Mouse (Mus musculus) limb, embryonic 12.5 days (tissue): ENCODE results near the gene Kif1a. TPM values are rescaled to one million over a fixed set of nuclear protein-coding genes. Genes with fewer than 3 reads are reported as not detected.
"Not testable (repeated sequence)": the region's sequence is repeated elsewhere in the genome, so short reads cannot be mapped to it uniquely, and the experiment has no call there.

ENCODE experiments used
- ATAC-seq: fragments of 200-750 bp; cut with Nextera tagmentation; 2 replicates; pipeline ENCODE4 v1.8.0; 2017; ENCODE audit warnings: low read depth, moderate TSS enrichment; ENCODE audit not compliant: insufficient number of reproducible peaks, insufficient read depth, low FRiP score, low TSS enrichment
- H3K27ac ChIP-seq: fragments of 300-500 bp; sonication (generic); 2 replicates; pipeline ENCODE4 v1.5.1; 2016; ENCODE audit warnings: mild to moderate bottlenecking, moderate library complexity
- H3K27me3 ChIP-seq: fragments of 300-500 bp; sonication (generic); 2 replicates; pipeline ENCODE4 v1.6.1; 2016; ENCODE audit warnings: mild to moderate bottlenecking, moderate library complexity
- H3K36me3 ChIP-seq: fragments of 300-500 bp; sonication (generic); 2 replicates; pipeline ENCODE4 v1.6.1; 2016; ENCODE audit warnings: mild to moderate bottlenecking, moderate library complexity
- H3K4me1 ChIP-seq: fragments of 300-500 bp; sonication (generic); replicated peaks from 2 replicates; pipeline ENCODE4 v1.6.1; 2016
- H3K4me2 ChIP-seq: fragments of 300-500 bp; sonication (generic); 2 replicates; pipeline ENCODE4 v1.6.1; 2016; ENCODE audit warnings: mild to moderate bottlenecking, moderate library complexity
- H3K4me3 ChIP-seq: fragments of 300-500 bp; sonication (generic); replicated peaks from 2 replicates; pipeline ENCODE4 v1.5.1; 2016; ENCODE audit warnings: mild to moderate bottlenecking
- H3K9ac ChIP-seq: fragments of 300-500 bp; sonication (generic); replicated peaks from 2 replicates; pipeline ENCODE4 v1.6.1; 2016; ENCODE audit warnings: mild to moderate bottlenecking, moderate library complexity
- H3K9me3 ChIP-seq: fragments of 300-500 bp; sonication (generic); 2 replicates; pipeline ENCODE4 v1.6.1; 2016; ENCODE audit warnings: mild to moderate bottlenecking, moderate library complexity
- WGBS: fragments of 180-500 bp; shearing (Covaris S2); methylation state at CpG from one replicate; pipeline ENCODE4 v1.1.7; 2016; 5-methylcytosine and 5-hydroxymethylcytosine counted together
- polyA plus RNA-seq: library from polyadenylated mRNA; unstranded; fragments of >200 nt; fragmentation: Nextera tagmentation; extraction: Ambion mirVana; gene quantifications from 2 replicates; pipeline ENCODE4 v1.2.1, GENCODE M21; 2016

The Kif1a gene
- polyA plus RNA-seq, 1 experiment from 2014 or later, result 10.3 TPM

DNA sequence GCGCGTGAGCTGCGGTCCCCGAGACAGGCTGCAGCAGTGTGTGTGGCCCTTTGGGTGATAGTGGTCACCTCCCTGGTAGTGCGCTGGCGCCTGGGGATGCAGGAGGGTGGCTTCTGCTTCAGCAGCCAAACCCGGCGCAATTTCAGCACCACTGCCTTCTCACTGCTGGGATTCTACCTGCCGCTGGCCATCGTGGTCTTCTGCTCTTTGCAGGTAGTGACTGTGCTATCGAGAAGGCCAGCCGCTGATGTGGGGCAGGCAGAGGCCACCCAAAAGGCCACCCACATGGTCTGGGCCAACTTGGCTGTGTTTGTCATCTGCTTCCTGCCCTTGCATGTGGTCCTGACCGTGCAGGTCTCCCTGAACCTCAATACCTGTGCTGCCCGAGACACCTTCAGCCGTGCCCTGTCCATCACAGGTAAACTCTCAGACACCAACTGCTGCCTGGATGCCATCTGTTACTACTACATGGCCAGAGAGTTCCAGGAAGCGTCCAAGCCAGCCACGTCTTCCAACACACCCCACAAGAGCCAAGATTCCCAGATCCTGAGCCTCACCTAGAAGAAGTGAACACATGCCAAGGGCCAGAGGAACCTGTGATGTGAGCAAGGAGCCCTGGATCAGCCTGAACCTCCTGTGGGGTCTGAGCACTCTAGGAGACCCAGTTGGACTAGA lies 118.7 kb downstream of the Kif1a start:
- peaks cover 14% of the 10 kb centered on the region; the same call in 1 of the 2 replicates for H3K27me3 ChIP-seq
- peaks cover 10% of the 10 kb centered on the region for H3K4me1 ChIP-seq
- H3K9me3 ChIP-seq, result no peaks in the 10 kb centered on the region
- WGBS, result 92% methylated on average over 17 of the region's 17 CpGs
- H3K27ac ChIP-seq, result no peak overlapping the region
- H3K4me3 ChIP-seq, result no peak overlapping the region
- H3K36me3 ChIP-seq, result no peaks in the 10 kb centered on the region
- no peak overlapping the region for H3K4me2 ChIP-seq
- no peak overlapping the region for H3K9ac ChIP-seq
- no peak for ATAC-seq

DNA sequence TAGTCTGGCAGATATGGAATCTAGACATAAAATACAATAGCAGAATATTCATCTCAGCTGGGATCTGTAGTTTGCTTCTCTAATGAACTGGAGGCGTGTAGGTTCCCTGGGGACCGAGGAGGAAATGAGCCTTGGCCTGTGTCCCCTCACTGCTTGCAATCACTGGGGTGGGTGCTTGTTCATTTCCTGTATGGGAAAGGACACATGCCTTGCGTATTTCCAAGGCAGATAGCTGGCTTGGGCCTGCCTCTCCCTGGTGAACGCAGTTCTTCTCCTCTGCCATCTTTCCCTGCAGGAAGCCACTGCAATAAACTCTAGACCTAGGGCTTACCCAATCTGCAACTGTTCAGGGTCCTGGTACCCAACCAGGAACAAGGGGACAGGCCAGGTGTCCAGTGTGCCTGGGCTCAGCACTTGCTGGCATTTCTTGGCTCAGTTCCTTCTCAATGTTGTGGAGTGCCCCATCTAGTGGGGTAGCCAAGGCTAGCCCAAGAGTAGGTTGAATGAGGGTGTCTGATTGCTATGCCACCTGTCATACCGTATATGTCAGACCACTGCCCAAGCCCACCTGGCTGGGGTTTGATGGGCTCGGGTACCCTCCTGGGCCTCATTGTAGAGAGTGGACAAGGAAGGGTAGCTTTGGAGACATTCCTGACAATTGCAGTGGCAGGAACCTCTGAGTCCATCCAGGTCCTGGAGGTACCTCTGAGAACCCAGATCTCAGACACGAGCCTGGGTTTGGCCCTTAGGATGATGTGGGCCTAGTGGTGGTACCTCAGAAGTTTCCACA lies 120.5 kb downstream of the Kif1a start:
- no peaks in the 10 kb centered on the region for H3K36me3 ChIP-seq
- no peak overlapping the region for H3K27ac ChIP-seq
- peaks cover 19% of the 10 kb centered on the region; the same call in 1 of the 2 replicates for H3K27me3 ChIP-seq
- no peak for ATAC-seq
- 75% methylated on average over 7 of the region's 7 CpGs for WGBS
- H3K4me1 ChIP-seq, result peaks cover 12% of the 10 kb centered on the region
- no peak overlapping the region for H3K4me2 ChIP-seq
- H3K4me3 ChIP-seq, result no peak overlapping the region
- no peaks in the 10 kb centered on the region for H3K9me3 ChIP-seq
- H3K9ac ChIP-seq, result no peak overlapping the region

DNA sequence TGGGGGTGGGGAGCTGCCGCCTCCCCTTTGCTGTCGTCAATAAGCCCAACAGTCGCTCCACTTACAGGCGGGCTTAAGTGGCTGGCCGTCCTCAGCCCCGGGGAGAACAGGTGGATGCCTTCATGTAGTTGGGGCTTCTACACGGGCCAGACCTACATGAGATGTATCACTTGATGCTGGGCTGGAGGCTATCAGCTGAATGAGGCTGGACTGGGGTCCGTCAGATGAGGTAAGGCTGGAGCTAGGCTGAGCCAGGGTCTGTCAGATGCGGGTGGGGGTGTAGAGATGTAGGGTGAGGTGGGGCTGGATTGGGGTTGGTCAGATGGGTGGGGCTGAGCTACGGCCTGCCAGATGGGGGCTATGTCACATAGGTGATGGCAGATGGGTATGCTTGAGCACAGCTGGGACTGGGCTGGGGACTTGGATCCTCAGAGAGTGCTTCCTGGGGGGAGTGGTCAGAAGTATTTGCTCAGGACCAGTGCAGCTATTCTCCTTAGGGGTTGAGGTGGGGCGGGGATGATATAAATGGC lies 122.6 kb downstream of the Kif1a start:
- Histone ChIP-seq H3K9me3 (no peaks in the 10 kb centered on the region), H3K4me2 (no peak overlapping the region), H3K27me3 (peaks cover 19% of the 10 kb centered on the region; the same call in 1 of the 2 replicates), H3K27ac (no peak overlapping the region), H3K4me1 (peaks cover 12% of the 10 kb centered on the region), H3K4me3 (no peak overlapping the region), H3K9ac (no peak overlapping the region), H3K36me3 (no peaks in the 10 kb centered on the region)
- no peak for ATAC-seq
- 19% methylated on average over 11 of the region's 11 CpGs for WGBS

DNA sequence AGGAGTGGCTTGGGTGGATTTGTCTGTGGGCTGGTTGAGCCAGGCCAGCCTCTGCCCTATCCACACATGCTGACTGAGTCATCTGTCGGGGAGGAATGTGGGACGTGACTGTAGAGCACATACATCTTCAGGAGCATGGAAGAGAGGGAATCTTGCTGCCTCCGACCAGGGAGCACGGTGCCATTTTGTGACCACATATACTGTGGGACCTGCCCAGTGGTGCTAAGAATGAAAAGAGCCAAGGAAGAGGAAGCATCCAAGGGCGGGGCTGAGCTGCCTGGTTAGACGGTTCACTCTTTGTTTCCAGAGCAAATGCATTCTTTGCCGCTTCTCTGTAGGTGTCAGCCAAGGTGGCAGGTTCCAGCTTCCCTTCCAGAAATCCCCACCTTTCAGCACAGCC lies 123.1 kb downstream of the Kif1a start:
- Histone ChIP-seq H3K9me3 (no peaks in the 10 kb centered on the region), H3K27ac (no peak overlapping the region), H3K4me2 (no peak overlapping the region), H3K4me1 (peaks cover 12% of the 10 kb centered on the region), H3K27me3 (peaks cover 19% of the 10 kb centered on the region; the same call in 1 of the 2 replicates), H3K36me3 (no peaks in the 10 kb centered on the region), H3K9ac (no peak overlapping the region), H3K4me3 (no peak overlapping the region)
- 35% methylated on average over 7 of the region's 7 CpGs for WGBS
- no peak for ATAC-seq

DNA sequence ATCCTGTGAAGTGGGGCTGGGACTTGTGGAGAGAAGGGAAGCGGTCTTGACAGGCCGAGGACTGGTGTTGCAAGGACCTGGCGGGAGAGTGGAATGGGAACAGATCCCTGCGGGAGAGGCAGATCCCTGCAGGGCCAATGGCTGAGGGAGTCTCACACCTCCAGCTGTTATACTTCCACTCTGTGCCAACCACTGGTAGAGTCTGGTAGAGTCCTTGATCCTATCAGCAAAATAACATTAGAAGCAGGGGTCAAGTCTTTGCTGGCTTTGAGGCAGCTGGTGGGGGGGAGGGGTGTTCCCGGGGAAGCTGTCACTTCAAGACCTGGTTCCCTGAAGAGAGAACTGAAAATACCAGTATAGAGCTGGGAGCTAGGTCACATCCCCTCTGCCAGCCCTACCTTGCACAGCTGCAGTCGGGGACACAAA lies 125.6 kb downstream of the Kif1a start:
- Histone ChIP-seq H3K4me3 (no peak overlapping the region), H3K27ac (no peak overlapping the region), H3K36me3 (no peaks in the 10 kb centered on the region), H3K4me1 (peaks cover 12% of the 10 kb centered on the region), H3K27me3 (peaks cover 19% of the 10 kb centered on the region; the same call in 1 of the 2 replicates), H3K4me2 (no peak overlapping the region), H3K9me3 (no peaks in the 10 kb centered on the region), H3K9ac (no peak overlapping the region)
- WGBS, result 29% methylated on average over 6 of the region's 6 CpGs
- no peak for ATAC-seq

DNA sequence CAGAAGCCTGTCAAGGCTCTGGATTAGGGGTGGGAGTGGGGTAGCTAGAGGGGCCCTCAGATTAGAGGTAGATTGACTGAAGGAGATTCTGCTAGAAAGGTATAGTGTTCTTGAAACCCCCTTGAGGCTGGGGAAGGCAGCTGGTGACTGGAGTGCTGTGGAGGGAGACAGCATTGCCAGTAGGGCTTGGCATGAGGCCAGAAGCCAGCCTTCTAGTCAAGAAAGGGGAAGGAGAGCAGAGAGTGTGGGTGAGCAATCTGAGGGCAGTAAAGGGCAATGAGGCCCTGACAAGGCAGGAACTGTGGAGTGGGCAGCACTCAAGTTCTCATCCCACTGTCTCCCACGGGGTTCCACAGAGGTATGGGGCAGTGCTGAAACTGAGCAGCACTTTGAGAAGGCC lies 128.9 kb downstream of the Kif1a start:
- Histone ChIP-seq H3K4me3 (no peak overlapping the region), H3K9ac (no peak overlapping the region), H3K9me3 (no peaks in the 10 kb centered on the region), H3K4me2 (no peak overlapping the region), H3K36me3 (no peaks in the 10 kb centered on the region), H3K27ac (no peak overlapping the region), H3K27me3 (0 out of 2 replicates have a peak, but pooled peaks cover 3% of the 10 kb centered on the region), H3K4me1 (peaks cover 2% of the 10 kb centered on the region; the same call in 1 of the 2 replicates)
- no peak for ATAC-seq
- 72% methylated on average over 1 of the region's 1 CpGs for WGBS

DNA sequence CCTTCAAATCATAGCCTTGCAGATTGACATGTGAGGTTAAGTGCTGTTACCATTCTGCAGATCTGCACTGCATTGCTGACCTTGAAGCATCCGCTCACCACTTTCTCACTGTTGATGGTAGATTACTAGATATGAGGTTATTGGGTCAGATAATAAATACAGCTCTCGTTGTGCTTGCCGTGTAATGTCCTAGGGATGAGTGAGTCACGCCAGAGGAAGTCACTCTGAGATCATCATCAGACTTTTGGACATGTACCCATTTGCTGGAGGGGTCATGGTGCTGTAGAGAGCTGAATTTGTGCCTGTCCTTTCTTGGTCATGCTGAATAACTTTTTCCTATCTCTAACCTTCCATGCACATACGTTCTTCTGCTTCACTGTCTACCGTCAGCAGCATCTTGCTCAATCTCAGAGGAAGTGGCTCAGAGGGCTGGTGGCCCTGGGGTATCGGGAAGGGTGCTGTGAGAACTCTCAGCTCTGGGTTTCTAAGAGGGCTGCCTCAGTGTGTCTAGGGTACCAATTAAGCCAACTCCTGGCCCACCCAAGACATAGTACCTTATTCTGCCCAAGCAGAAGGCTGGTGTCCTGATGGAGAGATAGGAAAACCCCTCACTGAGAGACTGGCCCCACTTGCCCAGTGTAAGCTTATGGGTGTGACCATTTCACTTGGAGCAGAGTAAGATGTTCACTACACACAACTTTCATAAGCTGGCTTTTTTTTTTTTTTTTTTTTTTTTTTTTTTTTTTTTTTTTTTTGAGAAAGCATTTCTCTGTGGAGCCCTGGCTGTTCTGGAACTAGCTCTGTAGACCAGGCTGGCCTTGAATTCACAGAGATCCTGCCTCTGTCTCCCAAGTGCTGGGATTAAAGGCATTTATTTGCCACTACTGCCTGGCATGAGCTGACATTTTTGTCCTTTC lies 129.6 kb downstream of the Kif1a start:
- H3K4me3 ChIP-seq, result no peak overlapping the region
- ATAC-seq, result no peak
- no peak overlapping the region for H3K4me2 ChIP-seq
- no peak overlapping the region for H3K9ac ChIP-seq
- no peaks in the 10 kb centered on the region for H3K9me3 ChIP-seq
- H3K4me1 ChIP-seq, result peaks cover 2% of the 10 kb centered on the region; the same call in 1 of the 2 replicates
- H3K27me3 ChIP-seq, result no peaks in the 10 kb centered on the region
- H3K36me3 ChIP-seq, result no peaks in the 10 kb centered on the region
- 91% methylated on average over 7 of the region's 7 CpGs for WGBS
- no peak overlapping the region for H3K27ac ChIP-seq

DNA sequence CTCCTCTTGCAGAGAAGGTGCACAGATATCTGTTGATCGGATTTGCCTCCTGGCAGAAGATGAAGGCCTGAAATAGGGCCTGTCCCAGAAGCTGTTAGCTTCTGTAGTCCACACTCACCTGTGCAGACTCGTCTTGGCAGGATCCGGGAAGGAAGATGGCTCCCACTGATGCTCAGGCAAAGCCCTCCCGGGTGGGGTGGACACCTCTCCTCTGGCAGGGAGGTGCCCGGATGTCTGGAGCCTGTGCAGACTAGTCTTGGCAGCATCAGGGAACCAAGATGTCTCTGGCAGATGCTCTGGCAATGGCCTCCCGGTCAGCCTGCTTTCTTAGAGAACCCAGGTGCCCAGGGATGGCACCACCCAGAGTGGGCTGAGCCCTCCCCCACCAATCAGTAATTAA lies 131.0 kb downstream of the Kif1a start:
- not testable (repeated sequence) for H3K27me3 ChIP-seq, H3K9ac ChIP-seq, H3K4me2 ChIP-seq, H3K4me3 ChIP-seq, H3K4me1 ChIP-seq, H3K36me3 ChIP-seq, ATAC-seq, H3K27ac ChIP-seq, H3K9me3 ChIP-seq
- 85% methylated on average over 6 of the region's 6 CpGs for WGBS

Other genes starting within 250 kb of the Kif1a start
- 0.40 and 0.55 TPM in 2 replicates for gene Ankmy1, start 199.0 kb downstream of the Kif1a start, polyA plus RNA-seq
- gene Dusp28, start 195.0 kb downstream of the Kif1a start, polyA plus RNA-seq, result 9.6 and 10.8 TPM in 2 replicates
- gene Rnpepl1, start 191.2 kb downstream of the Kif1a start, polyA plus RNA-seq, result 37.9 and 38.1 TPM in 2 replicates
- gene Capn10, start 167.6 kb downstream of the Kif1a start, polyA plus RNA-seq, result 39.6 and 40.2 TPM in 2 replicates
- gene Gpr35, start 151.1 kb downstream of the Kif1a start, polyA plus RNA-seq, result 0.08 and 0.20 TPM in 2 replicates
- not detected in 2 replicates for gene Aqp12, start 95.6 kb downstream of the Kif1a start, polyA plus RNA-seq
- gene Agxt, start 33.3 kb upstream of the Kif1a start, polyA plus RNA-seq, result not detected in 2 replicates
- gene 2310007B03Rik, start 59.0 kb upstream of the Kif1a start, polyA plus RNA-seq, result 0.10 and 0.18 TPM in 2 replicates
- 0.27 and 0.33 TPM in 2 replicates for gene Crocc2, start 66.8 kb upstream of the Kif1a start, polyA plus RNA-seq
- gene Sned1, start 133.9 kb upstream of the Kif1a start, polyA plus RNA-seq, result 39.5 and 45.7 TPM in 2 replicates
- 34.3 and 38.8 TPM in 2 replicates for gene Mterf4, start 204.0 kb upstream of the Kif1a start, polyA plus RNA-seq
- 66.6 and 70.0 TPM in 2 replicates for gene Ppp1r7, start 240.9 kb upstream of the Kif1a start, polyA plus RNA-seq
- gene Pask, start 241.5 kb upstream of the Kif1a start, polyA plus RNA-seq, result 25.8 and 27.0 TPM in 2 replicates